Mouse (Mus musculus) megakaryocyte-erythroid progenitor cell, adult 5-6 weeks (primary cell): ENCODE results near the gene Agpat1. TPM values are rescaled to one million over a fixed set of nuclear protein-coding genes. Genes with fewer than 3 reads are reported as not detected.

ENCODE experiments used
- ATAC-seq: replicated peaks from 2 replicates; pipeline ENCODE4 v1.8.0; 2016; ENCODE audit warnings: mild to moderate bottlenecking, inconsistent platforms; ENCODE audit not compliant: severe bottlenecking, poor library complexity, low FRiP score, low TSS enrichment
- total RNA-seq, 2 experiments: library from RNA; stranded (forward) in 1 of 2; stranded (reverse) in 1 of 2; fragments of 200-1000, 215-1000 nt in 1 of 2; fragments of >200 nt in 1 of 2; fragmentation: Nextera tagmentation in 1 of 2; gene quantifications; 2 replicates each; pipeline ENCODE4 v1.2.3; 2014 to 2017

The Agpat1 gene
- total RNA-seq, 2 experiments from 2014 or later: 51.2 to 104 TPM

DNA sequence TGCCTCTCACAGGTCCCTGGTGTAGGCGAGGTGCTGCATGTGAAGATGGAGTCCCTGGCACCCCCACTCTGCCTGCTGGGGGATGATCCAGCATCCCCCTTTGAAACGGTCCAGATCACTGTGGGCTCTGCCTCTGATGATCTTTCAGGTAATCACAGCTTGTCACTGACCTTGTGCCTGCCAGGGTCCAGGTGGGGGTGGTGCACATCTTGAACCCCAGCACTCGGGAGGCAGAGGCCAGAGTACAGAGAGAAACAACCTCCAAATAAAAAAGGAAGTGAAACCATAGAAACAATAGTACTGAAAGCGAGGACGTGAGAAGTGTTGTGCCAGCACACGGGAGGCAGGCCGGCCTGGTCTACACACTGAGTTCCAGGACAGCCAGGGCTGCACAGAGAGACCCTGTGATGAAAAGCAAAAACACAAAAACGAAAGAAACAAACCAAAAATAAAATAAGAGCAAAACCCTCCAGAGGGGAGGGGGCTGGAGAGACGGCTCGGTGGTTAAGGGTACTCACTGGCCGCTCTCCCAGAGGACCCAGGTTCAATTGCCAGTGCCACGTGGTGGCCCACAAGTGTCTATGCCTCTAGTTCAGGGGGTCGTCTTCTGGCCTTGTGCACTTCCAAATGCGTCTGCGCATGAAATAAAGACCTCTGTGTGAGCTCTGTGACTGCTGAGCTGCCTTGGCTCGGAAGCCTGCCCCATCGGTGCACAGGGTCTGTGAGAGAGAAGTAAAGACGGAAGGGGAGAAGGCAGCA is 45.2 kb downstream of the Agpat1 start:
- ATAC-seq: no peak

DNA sequence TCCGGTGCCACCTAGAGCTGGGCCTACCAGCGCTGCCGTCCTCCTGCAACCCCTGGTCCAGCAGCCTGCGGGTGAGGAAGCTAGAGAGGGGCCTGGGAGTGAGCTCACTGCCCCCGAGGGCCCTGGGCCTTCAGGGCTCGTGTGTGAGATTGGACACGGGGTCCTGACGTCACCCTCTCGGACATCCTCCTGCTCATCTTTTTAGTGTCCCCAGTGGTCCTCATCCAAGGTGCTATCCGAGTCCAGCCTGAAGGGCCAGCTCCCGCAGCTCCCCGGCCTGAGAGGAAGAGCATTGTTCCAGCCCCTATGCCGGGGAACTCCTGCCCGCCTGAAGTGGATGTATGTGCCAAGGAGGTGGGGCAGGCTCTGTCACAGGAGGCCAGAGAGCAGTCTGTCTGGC is 46.7 kb downstream of the Agpat1 start:
- ATAC-seq: no peak

GRCm38 (mm10) chr17:34651507-34652221 is 47.6 kb downstream of the Agpat1 start:
- ATAC-seq: no peak

- ATAC-seq: no peak
These were observed 48.5 kb downstream of the Agpat1 start for GRCm38 (mm10) chr17:34652546-34652945.

- no peak for ATAC-seq
These were observed 48.9 kb downstream of the Agpat1 start for GRCm38 (mm10) chr17:34652985-34653384.

GRCm38 (mm10) chr17:34653746-34654285 is 49.8 kb downstream of the Agpat1 start:
- ATAC-seq: 0 out of 2 replicates have a peak, but pooled peaks have one; percentile 23

- ATAC-seq: no peak
These were observed 50.3 kb downstream of the Agpat1 start for GRCm38 (mm10) chr17:34654392-34654791.

DNA sequence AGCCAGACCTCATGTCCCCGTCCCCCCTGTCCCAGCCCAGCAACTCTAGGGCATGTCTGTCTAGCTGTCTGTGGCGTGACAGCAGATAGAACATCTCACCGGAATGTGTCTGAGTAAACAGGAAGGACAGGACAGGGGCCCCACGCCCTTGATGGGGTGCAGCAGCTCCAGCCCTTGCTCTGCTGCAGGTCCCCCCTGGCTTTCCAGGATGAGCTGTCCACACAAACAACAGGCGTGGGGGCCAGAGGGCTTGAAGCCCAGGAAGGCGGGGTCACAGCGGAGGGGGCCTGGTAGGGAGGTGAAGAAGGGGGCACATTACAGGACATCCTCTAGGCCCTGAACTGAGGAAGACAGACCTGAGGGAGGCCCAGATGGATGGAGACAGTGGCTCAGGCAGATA is 51.1 kb downstream of the Agpat1 start:
- ATAC-seq: no peak

GRCm38 (mm10) chr17:34655581-34655991 is 51.5 kb downstream of the Agpat1 start:
- ATAC-seq: no peak

GRCm38 (mm10) chr17:34656666-34657065 is 52.6 kb downstream of the Agpat1 start:
- ATAC-seq: no peak

- ATAC-seq: no peak
These were observed 53.2 kb downstream of the Agpat1 start for GRCm38 (mm10) chr17:34657271-34657670.

DNA sequence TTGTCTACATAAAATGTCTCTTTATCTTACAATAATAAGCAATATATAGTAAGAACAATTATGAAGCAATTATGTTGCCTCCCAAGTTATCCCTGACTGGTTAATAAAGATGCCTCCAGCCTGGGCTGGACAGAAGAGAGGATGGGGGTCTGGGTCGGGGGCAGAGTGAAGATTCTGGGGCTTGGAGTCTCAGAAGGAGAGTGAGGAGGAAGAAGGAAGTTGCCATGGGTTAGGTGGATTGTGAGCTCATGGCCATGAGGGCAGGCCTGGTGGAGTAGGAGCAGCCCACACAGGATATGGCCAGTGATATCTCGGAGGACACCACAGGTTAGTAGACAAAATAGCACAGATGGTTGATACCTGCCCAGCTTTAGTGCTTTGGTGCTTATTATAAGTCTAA is 54.1 kb downstream of the Agpat1 start:
- ATAC-seq: no peak

DNA sequence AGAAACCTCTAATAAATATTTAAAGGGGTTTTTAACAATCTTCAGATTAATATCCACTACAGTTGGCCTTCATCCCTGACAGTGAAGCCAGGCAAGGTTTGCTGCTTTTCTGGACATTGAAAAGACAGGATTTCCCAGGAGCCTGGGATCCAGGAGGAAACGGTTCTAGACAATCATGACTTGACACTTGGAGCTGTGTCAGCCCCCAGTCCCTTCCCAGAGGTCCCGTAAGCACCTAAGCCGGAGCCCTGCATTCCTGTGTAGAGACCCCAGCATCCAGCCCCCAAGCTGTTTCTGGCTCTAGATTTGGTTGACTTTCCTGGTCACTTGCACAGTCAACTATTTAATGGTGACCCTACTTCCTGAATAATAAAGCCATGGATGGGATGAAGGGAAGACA is 54.5 kb downstream of the Agpat1 start:
- ATAC-seq: no peak

DNA sequence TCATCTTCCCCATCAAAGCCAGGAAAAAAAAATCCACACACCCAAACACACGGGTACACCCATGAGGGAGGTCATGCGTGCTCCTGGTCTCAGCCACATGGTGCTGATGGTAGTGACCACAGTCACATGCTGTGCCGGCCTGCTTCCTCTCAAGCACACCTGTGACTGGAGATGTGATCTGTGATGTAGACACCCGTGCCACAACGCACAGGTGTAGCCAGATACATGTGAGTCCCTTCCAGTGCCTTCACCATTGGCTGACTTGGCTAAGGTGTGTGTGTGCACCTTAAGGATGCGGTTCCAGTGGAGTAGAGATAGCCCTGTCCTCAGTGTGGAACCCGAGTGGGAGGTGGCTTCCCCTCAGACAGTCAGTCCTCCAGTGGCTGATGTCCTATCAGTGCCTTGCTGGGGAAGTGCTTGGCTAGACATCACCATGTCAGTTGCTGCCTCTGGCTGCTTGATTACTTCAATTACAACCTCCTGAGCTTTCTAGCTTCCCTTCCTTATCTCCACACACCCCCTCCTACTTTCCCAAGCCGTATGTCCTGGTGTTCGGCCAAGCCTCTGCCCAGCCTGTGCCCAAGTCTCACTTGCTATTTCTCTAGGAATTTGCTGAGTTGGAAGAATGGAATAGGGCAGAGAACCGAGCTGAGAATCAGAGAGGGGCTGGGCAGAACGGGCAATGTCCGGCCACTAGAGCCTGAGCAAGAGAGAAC is 55.3 kb downstream of the Agpat1 start:
- ATAC-seq: no peak

DNA sequence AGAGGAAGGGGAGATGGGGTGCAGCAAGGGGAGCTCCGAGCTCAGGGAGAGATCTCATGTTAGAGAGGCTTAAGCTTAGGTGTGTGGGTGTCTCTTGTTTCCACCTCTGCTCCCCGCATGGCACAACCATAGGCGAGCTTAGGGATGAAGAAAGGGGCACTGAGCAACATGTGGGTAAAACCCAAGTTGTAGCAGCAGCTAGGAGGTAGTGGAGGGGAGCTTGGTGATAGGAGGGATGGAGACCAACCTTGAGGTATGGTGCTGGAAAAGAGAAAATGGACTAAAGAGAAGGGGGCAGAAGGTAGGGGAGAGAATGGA is 55.8 kb downstream of the Agpat1 start:
- no peak for ATAC-seq

DNA sequence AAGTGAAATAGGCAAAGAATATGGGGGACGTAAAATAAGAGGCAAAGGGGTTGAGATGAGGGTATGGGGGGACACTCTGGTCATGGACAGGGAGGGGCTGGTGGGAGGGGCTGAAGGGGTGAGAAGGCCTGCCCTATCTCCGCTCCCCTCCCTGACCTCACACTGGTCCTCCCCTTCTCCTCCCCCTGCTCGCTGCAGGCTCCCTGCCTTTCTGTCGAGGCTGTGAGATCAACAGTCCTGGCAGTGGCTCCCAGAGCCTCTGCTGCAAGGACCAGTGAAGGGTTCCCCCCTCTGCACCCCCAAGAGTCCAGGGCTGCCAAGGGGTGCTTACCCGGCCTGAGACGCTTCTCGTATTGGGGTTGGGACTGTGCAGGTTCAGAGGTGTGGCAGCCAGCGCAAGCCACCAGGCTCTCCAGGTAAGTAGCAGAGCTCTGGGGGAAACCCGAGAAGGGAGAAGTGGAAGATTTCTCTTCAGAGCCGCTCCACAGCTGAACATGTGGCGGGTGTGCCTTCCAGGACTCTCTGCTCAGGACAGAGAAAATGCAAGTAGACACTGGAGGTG is 56.3 kb downstream of the Agpat1 start:
- ATAC-seq: no peak

GRCm38 (mm10) chr17:34661121-34661591 is 57.1 kb downstream of the Agpat1 start:
- no peak for ATAC-seq

DNA sequence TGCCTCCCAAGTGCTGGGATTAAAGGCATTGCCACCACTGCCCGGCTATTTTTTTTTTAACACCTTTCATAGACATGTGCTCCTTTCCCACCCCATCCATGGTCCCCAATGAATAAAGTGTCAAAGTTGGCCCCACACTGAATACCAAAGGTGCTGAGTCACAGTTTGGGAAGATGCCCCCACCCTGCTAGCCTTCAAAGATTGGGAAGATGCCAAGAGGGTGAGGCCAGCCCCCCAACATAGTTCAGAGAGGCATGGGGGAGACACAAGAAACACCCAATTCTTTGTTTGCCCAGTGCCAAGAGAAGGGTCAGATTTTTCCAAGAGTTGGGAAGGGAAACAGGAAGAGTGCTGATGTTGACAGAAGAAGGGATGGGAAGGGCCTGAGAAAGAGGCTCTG is 58.4 kb downstream of the Agpat1 start:
- ATAC-seq: no peak

GRCm38 (mm10) chr17:34662978-34663377 is 58.9 kb downstream of the Agpat1 start:
- no peak for ATAC-seq
